Mouse (Mus musculus) gastrocnemius, postnatal 36 days (tissue): ENCODE results near the gene Mrpl30. TPM values are rescaled to one million over a fixed set of nuclear protein-coding genes. Genes with fewer than 3 reads are reported as not detected.

Source experiments
- DNase-seq, 2 experiments: peaks; one replicate each; pipeline ENCODE4 v3.0.0; 2022
- intact Hi-C: fragments of 180-260 bp; cut with DNase I; formaldehyde crosslinking; loops from one replicate; pipeline ENCODE4 v1.15.1; 2025
- total RNA-seq, 2 experiments: library from RNA; stranded (reverse); gene quantifications; 2 replicates each; pipeline ENCODE4 v1.2.3; 2021

The Mrpl30 gene
- total RNA-seq, 2 experiments from 2014 or later: 234 to 269 TPM

DNA sequence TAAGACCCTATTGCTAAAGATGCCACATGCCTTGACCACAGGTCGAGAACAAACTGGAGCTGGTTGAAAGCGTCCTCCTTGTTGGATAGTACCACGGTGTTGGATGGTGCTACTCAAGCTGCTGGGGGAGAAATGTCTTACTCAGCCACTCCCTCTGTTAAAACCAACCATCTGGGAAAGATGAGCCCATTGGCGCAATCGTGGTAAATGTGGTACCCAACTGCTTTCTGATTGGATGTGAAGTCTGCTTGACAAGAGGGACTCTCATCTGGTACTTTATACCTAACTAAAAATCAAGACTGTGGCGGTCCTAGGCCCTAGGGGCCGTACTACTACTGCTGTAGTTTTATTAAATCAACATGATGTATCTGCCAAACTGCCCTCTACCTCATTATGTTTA lies 1.1 kb upstream of the Mrpl30 start:
- intact Hi-C loops: no loop called here
- no peak for DNase-seq

DNA sequence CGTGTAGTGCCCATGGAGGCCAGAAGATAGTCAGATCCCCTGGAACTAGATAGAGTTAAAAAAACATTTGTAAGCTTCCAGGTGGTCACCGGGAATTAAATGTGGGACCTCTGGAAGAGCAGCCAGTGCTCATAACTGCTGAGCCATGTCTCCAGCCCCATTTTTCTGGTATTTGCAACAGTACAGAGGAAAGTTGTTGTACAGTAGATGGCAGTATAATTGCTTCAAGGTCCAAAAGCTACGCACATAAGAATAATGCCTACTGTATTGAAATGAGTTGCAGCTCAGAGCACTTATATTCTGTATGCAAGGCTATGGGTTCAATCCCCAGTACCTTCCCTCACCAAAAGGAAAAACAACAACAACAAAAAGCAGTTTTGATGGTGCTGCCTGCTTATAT lies 1.1 kb downstream of the Mrpl30 start:
- no peak for DNase-seq
- intact Hi-C loops: loop anchor here (5.0 to 10.0 kb wide), 2 partner anchors 101 to 243 kb away; no protein-coding TSS in a partner anchor

DNA sequence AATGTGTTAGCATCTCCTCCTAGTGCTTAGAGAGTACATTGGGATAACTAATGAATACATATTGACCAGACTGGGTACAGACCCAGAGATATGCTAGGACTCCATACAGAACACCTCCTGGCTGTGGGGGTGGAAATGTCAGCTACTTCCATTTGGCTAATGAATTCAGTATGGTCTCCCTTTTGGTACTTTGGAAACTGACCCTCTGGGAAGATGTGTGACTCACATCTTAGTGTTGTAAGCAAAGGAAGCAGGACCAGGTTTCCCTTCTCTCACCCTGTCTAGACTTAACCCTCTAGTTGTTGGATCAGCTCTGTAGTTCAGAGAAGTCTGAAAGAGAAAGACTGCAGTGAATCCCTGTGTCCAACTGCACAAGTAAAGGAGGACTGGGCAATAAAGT lies 4.3 kb downstream of the Mrpl30 start:
- DNase-seq: no peak
- intact Hi-C loops: loop anchor here (5.0 to 10.0 kb wide), 2 partner anchors 98 to 240 kb away; no protein-coding TSS in a partner anchor

DNA sequence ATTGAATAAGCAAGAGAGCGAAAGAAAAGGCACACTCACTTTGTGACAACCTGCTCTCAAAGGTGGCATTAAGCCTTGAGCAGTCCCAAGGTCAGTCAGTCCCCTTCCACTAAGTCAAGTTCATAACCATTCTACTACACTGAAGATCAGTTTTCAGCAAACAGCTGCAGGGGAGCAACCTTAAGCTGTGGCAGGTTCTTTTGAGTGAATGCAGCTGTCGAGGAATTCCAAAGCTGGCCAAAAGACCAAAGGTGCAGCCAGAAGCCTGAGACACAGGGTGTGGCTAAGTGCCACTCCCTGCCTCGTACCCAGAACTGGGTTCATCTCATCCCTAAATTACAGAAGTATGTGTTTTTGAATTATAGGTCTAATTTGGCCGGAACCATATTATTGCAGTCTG lies 9.5 kb downstream of the Mrpl30 start:
- intact Hi-C loops: loop anchor here (10.0 kb wide), 1 partner anchor 235 kb away; no protein-coding TSS in a partner anchor
- DNase-seq: no peak

DNA sequence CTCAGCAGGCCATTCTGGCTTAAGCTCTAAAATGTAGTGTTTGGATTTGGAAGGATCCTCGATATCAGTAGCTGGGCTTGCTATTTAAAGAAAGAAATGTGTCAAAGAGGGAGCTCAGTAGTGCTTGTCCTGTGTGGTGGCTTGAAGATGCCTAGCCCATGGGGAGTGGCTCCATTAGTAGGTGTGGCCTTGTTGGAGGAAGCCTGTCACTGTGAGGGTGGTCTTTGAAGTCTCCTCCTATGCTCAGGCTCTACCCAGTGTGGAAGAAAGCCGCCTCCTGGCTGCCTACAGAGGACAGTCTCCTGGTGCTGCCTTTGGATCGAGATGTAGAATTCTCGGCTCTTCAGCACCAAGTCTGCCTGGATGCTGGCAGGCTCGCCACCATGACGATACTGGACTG lies 10.0 kb downstream of the Mrpl30 start:
- no peak for DNase-seq
- intact Hi-C loops: no loop called here

DNA sequence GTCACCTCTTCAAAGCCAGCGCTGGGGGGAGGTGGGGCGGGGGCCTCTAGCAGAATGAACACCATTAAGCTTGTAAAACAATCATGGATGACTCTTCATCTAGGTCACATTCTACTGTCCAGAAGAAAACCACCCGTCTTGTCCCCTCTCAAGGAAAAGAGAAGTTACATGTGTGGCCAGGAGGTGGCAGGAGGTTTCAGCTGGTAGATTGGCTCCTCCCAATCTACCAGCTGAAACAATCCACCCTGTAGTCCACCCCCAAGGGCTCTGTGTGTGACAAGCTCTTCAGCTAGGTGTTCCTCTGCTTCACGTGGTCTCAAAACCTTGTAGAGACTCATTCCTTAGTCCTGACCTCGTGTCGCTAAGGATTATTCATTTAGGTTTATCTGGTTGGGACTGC lies 12.9 kb downstream of the Mrpl30 start:
- intact Hi-C loops: no loop called here
- DNase-seq: no peak

DNA sequence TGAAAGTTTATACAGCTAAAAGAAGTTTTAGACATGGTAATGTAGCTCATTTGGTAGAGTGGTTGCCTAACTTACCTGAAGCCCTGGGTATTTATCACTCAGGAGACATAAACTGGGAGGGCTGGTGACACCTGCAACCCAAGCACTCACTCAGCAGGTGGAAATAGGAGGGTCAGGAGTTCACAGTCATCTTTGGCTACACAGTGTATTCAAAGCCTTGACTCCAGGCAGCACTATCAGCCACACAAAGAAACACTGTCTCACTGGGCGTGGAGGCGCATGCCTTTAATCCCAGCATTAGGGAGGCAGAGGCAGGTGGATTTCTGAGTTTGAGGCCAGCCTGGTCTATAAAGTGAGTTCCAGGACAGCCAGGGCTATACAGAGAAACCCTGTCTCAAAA lies 22.5 kb downstream of the Mrpl30 start:
- DNase-seq: no peak
- intact Hi-C loops: no loop called here

DNA sequence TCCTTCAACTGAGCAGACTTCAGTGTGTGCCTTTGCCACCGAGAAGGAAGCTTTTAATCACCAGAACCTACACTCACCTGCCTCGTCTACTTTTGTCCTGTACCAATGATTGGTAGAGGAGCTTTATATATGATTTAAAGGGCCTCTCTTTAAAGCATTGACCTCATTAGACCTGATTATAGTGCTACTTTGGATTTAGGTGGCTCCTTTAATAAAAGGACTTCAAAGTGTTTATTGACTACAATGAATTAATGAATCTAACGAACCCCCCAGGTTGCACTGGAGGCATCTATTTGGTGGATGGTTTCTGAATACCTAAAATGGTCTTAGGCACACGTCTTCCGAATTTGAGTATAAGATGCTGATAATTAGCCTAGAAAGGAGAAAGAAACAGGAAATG lies 26.1 kb downstream of the Mrpl30 start, which contains the start of gene Lyg2:
Lyg2 (minus strand) TSS at position 101 of the 400 bp plus-strand sequence.
- intact Hi-C loops: no loop called here
- no peak for DNase-seq

DNA sequence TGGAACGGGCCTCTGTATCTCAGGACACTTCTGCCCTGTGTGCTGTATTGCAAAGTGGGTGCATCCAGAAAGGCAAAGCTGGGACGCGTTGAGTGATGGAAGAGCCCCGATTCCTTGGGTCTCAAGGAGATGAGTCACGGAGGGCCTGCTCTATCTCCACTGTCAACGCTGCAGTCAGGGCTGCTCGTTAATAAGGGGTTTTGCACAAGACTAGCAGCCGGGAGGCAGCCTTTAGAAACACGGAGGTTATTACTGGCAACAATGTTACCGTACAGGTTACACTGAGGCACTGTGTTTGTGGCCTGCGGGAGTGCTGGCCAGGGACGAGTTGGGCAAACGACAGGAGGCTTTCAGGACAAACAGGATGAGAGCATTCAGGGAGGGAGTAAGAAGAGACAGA lies 27.4 kb downstream of the Mrpl30 start:
- intact Hi-C loops: no loop called here

DNA sequence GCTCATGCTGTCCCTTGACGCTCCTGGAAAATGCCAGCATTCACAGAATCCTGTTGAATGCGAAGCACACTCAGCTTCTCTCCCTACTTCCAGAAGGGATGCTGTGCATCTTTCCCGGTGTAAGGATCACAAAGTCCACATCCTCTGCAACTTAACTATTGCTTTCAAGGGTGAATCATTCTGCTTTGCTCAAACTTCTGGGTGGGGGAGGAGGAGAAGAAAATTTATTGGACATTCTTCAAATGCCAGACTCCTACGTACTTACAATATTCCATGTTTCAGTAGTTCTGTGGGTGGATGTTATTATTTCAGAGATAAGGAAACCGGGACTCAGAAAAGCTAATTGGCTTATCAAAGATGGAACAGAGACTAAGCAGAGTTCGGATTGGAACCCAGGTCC lies 27.8 kb downstream of the Mrpl30 start:
- intact Hi-C loops: no loop called here
- DNase-seq: no peak

More for the DNA sequence above, 27.4 kb downstream of the Mrpl30 start:
- no peak for DNase-seq

DNA sequence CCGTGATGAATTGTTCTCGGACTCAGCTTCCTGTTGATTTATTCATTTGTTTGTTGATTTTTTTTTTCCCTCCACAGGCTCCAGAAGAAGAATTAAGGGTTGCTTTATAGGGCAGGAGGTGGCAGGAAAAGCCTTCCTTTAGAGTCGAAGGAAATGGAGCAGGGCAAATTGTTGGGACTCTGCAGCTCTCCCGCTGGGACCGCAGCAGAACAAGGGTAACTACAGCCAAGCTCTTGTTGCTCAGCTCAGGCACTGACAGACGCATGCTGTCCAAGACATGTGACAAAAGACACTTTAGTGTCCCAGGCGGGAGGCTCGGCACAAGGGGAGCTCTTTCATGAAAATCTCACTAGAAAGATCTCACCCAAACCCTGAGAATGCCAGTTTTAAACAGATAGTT lies 32.3 kb downstream of the Mrpl30 start:
- intact Hi-C loops: no loop called here
- no peak for DNase-seq

DNA sequence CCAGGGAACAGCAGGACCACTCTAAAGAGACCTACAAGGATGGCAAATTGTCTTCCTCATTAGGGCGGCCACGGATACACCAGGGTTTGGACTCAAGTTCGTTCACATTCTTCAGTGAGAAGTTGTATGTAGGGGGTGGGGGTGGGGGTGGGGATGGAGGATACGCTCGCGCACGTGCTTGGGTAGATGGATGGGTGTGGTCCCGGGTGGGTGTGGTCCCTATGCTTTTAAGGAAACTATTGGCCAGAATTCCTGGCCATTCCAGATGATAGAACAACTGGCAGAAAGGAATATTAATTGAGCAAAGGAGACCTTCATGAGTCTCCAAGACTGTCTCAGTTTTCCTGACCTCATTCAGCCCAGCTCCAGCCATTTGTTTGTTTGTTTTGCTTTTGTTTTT lies 35.7 kb downstream of the Mrpl30 start:
- DNase-seq: no peak
- intact Hi-C loops: no loop called here

DNA sequence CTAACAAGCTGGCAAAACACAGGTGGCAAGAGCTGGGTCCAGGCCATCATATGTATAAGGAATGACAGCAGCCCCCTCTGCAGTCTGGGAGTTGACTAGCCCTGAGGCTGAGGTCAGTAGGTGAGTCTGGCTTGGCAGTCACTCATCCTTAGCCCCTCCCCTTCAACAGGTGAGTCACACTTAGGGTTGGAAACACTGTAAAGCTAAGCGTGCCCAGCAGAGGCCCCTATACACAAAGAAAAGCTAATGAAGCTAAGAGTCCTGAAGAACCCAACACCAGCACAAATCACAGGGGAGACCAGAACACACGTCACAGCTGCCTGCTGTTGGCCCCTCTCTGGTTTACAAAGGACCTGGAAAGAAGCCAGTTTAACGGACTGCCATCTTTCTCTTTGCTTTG lies 41.5 kb downstream of the Mrpl30 start:
- DNase-seq: no peak
- intact Hi-C loops: no loop called here

Other genes starting within 250 kb of the Mrpl30 start
- gene 2010300C02Rik, start 170.4 kb upstream of the Mrpl30 start, total RNA-seq: under 1 TPM; 0.25 to 0.41 TPM
- 1 to 10 TPM; 3.4 to 5.0 TPM for gene Tsga10, start 24.0 kb upstream of the Mrpl30 start, total RNA-seq
- gene Lipt1, start 18.7 kb upstream of the Mrpl30 start, total RNA-seq: 1 to 10 TPM; 5.4 to 7.1 TPM
- 1 to 10 TPM; 1.6 to 2.3 TPM for gene Mitd1, start 66 bp upstream of the Mrpl30 start, total RNA-seq
- gene Lyg2, start 26.0 kb downstream of the Mrpl30 start, total RNA-seq: not detected
- gene Lyg1, start 67.3 kb downstream of the Mrpl30 start, total RNA-seq: not detected
- gene Txndc9, start 107.4 kb downstream of the Mrpl30 start, total RNA-seq: 10 to 100 TPM; 27.0 to 31.0 TPM
- gene Eif5b, start 107.5 kb downstream of the Mrpl30 start, total RNA-seq: 10 to 100 TPM; 31.1 to 36.5 TPM
- gene Rev1, start 239.3 kb downstream of the Mrpl30 start, total RNA-seq: 10 to 100 TPM; 15.5 to 18.7 TPM